17 mouse cellular contexts compared by ENCODE assay signal in the genomic region with DNA sequence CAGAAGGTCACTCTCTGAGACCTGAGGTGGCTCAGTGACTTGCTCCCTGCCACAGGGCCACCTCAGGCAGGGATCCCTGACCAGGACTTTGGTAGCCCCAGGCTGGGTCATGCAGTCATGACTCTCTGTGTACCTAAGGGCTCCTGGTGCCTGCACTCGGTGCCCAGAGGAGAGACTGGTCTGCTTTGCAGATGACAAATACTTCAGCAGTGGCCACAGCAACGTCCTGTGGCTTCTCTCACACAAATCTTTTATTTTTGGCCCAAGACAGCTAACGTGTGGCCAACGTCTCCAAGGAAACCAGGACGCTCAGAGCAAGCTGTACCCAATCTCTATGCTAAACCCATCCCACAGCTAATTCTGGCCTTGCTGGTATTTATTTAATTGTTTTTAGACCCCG. TPM values are rescaled to one million over a fixed set of nuclear protein-coding genes. Genes with fewer than 3 reads are reported as not detected.
A peak's percentile ranks its signal among the peaks of the same experiment; 100 is the strongest.
DNase-seq lines count a peak whose midpoint lies in the region; ATAC-seq and TF ChIP-seq lines count a peak whose summit lies in the region.
"Had no signal": no experiment of that assay in that cellular context is flagged by ENCODE, and none has a peak within 500 bp of the region (broad histone marks: within the 10 kb centered on the region; RNA-seq: fewer than 3 reads in every experiment).

No protein-coding gene starts in this region.

- ATAC-seq in forebrain, postnatal 0 days, result peak; percentile 85
- no peak for ATAC-seq in forebrain, embryonic 16.5 days
- no peak for ATAC-seq in midbrain, embryonic 14.5 days (ENCODE audit: low FRiP score, low TSS enrichment)
- ATAC-seq in midbrain, embryonic 13.5 days, result no peak
- ATAC-seq: inflammation-experienced regulatory T-cells, adult 6 months; liver, postnatal 0 days had no signal

- no peaks in the 10 kb centered on the region for H3K27me3 ChIP-seq in forebrain, postnatal 0 days (ENCODE audit: insufficient read depth, low read length)
- no peaks in the 10 kb centered on the region for H3K27me3 ChIP-seq in forebrain, embryonic 16.5 days (replicated peaks; ENCODE audit: control insufficient read depth, insufficient read depth, low read length)
- no peaks in the 10 kb centered on the region for H3K27me3 ChIP-seq in midbrain, embryonic 14.5 days (ENCODE audit: control insufficient read depth, insufficient read depth, low read length)
- no peaks in the 10 kb centered on the region for H3K27me3 ChIP-seq in midbrain, embryonic 13.5 days
- H3K27me3 ChIP-seq: forebrain, embryonic 12.5 days; neural tube, embryonic 15.5 days; stomach, embryonic 15.5 days had no signal

- intact Hi-C loops in left cerebral cortex, postnatal 36 days (cut with DNase I), result no loop called here

- no peaks in the 10 kb centered on the region for H3K4me1 ChIP-seq in forebrain, postnatal 0 days (ENCODE audit: insufficient read depth)
- no peaks in the 10 kb centered on the region for H3K4me1 ChIP-seq in forebrain, embryonic 16.5 days (replicated peaks; ENCODE audit: control insufficient read depth, insufficient read depth, low read length)
- H3K4me1 ChIP-seq in midbrain, embryonic 14.5 days (ENCODE audit: control insufficient read depth, insufficient read depth, low read length), result no peaks in the 10 kb centered on the region
- no peaks in the 10 kb centered on the region for H3K4me1 ChIP-seq in midbrain, embryonic 13.5 days (replicated peaks)
- H3K4me1 ChIP-seq: forebrain, embryonic 12.5 days; neural tube, embryonic 15.5 days; stomach, embryonic 15.5 days had no signal

- no peaks in the 10 kb centered on the region for H3K9me3 ChIP-seq in forebrain, postnatal 0 days (ENCODE audit: low read length)
- no peaks in the 10 kb centered on the region for H3K9me3 ChIP-seq in forebrain, embryonic 16.5 days (ENCODE audit: control insufficient read depth, low read length)
- H3K9me3 ChIP-seq in midbrain, embryonic 14.5 days (ENCODE audit: control insufficient read depth, low read length), result no peaks in the 10 kb centered on the region
- no peaks in the 10 kb centered on the region for H3K9me3 ChIP-seq in midbrain, embryonic 13.5 days
- H3K9me3 ChIP-seq: forebrain, embryonic 12.5 days; neural tube, embryonic 15.5 days; stomach, embryonic 15.5 days had no signal

- TF ChIP-seq CTCF in forebrain, postnatal 0 days (IDR thresholded peaks at IDR 0.05; ENCODE audit: low read depth), result no peak

- H3K27ac ChIP-seq in forebrain, postnatal 0 days (ENCODE audit: low read depth, low read length), result no peak overlapping the region
- H3K27ac ChIP-seq in forebrain, embryonic 16.5 days (ENCODE audit: low read length), result no peak overlapping the region
- H3K27ac ChIP-seq in midbrain, embryonic 14.5 days (replicated peaks; ENCODE audit: low read depth, low read length), result no peak overlapping the region
- H3K27ac ChIP-seq in midbrain, embryonic 13.5 days, result no peak overlapping the region
- H3K27ac ChIP-seq: forebrain, embryonic 12.5 days; heart, adult 2 months; neural tube, embryonic 15.5 days; stomach, embryonic 15.5 days had no signal

- H3K36me3 ChIP-seq in forebrain, postnatal 0 days (ENCODE audit: insufficient read depth), result no peaks in the 10 kb centered on the region
- no peaks in the 10 kb centered on the region for H3K36me3 ChIP-seq in forebrain, embryonic 16.5 days (ENCODE audit: control insufficient read depth, insufficient read depth)
- no peaks in the 10 kb centered on the region for H3K36me3 ChIP-seq in midbrain, embryonic 14.5 days (ENCODE audit: control insufficient read depth, insufficient read depth, low read length)
- no peaks in the 10 kb centered on the region for H3K36me3 ChIP-seq in midbrain, embryonic 13.5 days
- H3K36me3 ChIP-seq: forebrain, embryonic 12.5 days; neural tube, embryonic 15.5 days; stomach, embryonic 15.5 days had no signal

- 33% methylated on average over 6 of the region's 6 CpGs for WGBS in forebrain, postnatal 0 days
- 53% methylated on average over 6 of the region's 6 CpGs for WGBS in forebrain, embryonic 16.5 days
- WGBS in midbrain, embryonic 14.5 days, result 57% methylated on average over 6 of the region's 6 CpGs
- 63% methylated on average over 6 of the region's 6 CpGs for WGBS in midbrain, embryonic 13.5 days

- no peak overlapping the region for H3K4me2 ChIP-seq in forebrain, postnatal 0 days (ENCODE audit: low read depth)
- no peak overlapping the region for H3K4me2 ChIP-seq in forebrain, embryonic 16.5 days (ENCODE audit: low read length)
- H3K4me2 ChIP-seq in midbrain, embryonic 14.5 days (ENCODE audit: low read length), result no peak overlapping the region
- no peak overlapping the region for H3K4me2 ChIP-seq in midbrain, embryonic 13.5 days (replicated peaks)
- H3K4me2 ChIP-seq: forebrain, embryonic 12.5 days; neural tube, embryonic 15.5 days; stomach, embryonic 15.5 days had no signal

- no peak overlapping the region for H3K9ac ChIP-seq in forebrain, postnatal 0 days
- H3K9ac ChIP-seq in forebrain, embryonic 16.5 days (replicated peaks; ENCODE audit: low read depth, low read length), result no peak overlapping the region
- no peak overlapping the region for H3K9ac ChIP-seq in midbrain, embryonic 14.5 days (replicated peaks; ENCODE audit: low read length)
- H3K9ac ChIP-seq in midbrain, embryonic 13.5 days (replicated peaks), result no peak overlapping the region
- H3K9ac ChIP-seq: forebrain, embryonic 12.5 days; liver, postnatal 0 days; neural tube, embryonic 15.5 days; stomach, embryonic 15.5 days had no signal

- H3K4me3 ChIP-seq in forebrain, postnatal 0 days (ENCODE audit: low read depth, low read length), result no peak overlapping the region
- H3K4me3 ChIP-seq in forebrain, embryonic 16.5 days (replicated peaks; ENCODE audit: low read length), result no peak overlapping the region
- no peak overlapping the region for H3K4me3 ChIP-seq in midbrain, embryonic 14.5 days (replicated peaks; ENCODE audit: low read depth, low read length)
- H3K4me3 ChIP-seq in midbrain, embryonic 13.5 days (replicated peaks), result no peak overlapping the region
- H3K4me3 ChIP-seq: forebrain, embryonic 12.5 days; heart, adult 2 months; neural tube, embryonic 15.5 days; stomach, embryonic 15.5 days had no signal

- peak; percentile 61 for DNase-seq in forebrain, postnatal 0 days
- DNase-seq in layer of hippocampus, adult 9-11 months, result peak; percentile 46
- no peak for DNase-seq in layer of hippocampus, adult 11-12 months (ENCODE audit: low spot score)
- peak; percentile 33 for DNase-seq in midbrain, embryonic 14.5 days
- peak; percentile 26 to 31 for DNase-seq in left cerebral cortex, postnatal 36 days (ENCODE audit: low spot score in 2 of 2)
- DNase-seq: B cell, adult 2 months; cerebellum, adult 2 months; embryo, embryonic 11 days; heart, adult 2 months; liver, postnatal 0 days; thymus, postnatal 25 days had no signal

RNA-seq across cellular contexts. Expression of gene Pmepa1, which starts 16.7 kb away (rescaled TPM):
- 6.9 and 8.5 TPM in 2 replicates for total RNA-seq in forebrain, postnatal 0 days (2014; rRNA removed)
- polyA plus RNA-seq in forebrain, postnatal 0 days (2015; fragmentation: Nextera tagmentation; extraction: Ambion mirVana), result 2.5 and 3.1 TPM in 2 replicates
- polyA plus RNA-seq in forebrain, embryonic 16.5 days (2015; fragmentation: Nextera tagmentation; extraction: Ambion mirVana), result 7.2 and 7.3 TPM in 2 replicates
- polyA plus RNA-seq in midbrain, embryonic 14.5 days (2014; fragmentation: Nextera tagmentation; extraction: Ambion mirVana), result 5.7 and 6.4 TPM in 2 replicates
- polyA plus RNA-seq in midbrain, embryonic 13.5 days (2015; fragmentation: Nextera tagmentation; extraction: Ambion mirVana), result 3.9 and 4.7 TPM in 2 replicates
- 10 to 100 TPM; 38.2 to 50.7 TPM for total RNA-seq in left cerebral cortex, postnatal 36 days (2021)
